Mouse (Mus musculus) adrenal gland (tissue): Measurements from ENCODE around the gene Bbs12.

Experiments
- intact Hi-C: fragments of 180-260 bp; cut with DNase I; formaldehyde crosslinking; loops from one replicate; pipeline ENCODE4 v1.15.1; 2025

The Bbs12 gene

GRCm38 (mm10) chr3:37325317-37326112 is 13.2 kb downstream of the Bbs12 start:
- intact Hi-C loops: no loop called here

GRCm38 (mm10) chr3:37326627-37327026 is 14.3 kb downstream of the Bbs12 start:
- intact Hi-C loops: no loop called here

- intact Hi-C loops: no loop called here
These were observed 16.1 kb downstream of the Bbs12 start for GRCm38 (mm10) chr3:37328489-37328888.

GRCm38 (mm10) chr3:37329963-37330362 is 17.6 kb downstream of the Bbs12 start:
- intact Hi-C loops: no loop called here

GRCm38 (mm10) chr3:37331999-37332449 is 19.7 kb downstream of the Bbs12 start:
- intact Hi-C loops: no loop called here

- intact Hi-C loops: no loop called here
These were observed 21.7 kb downstream of the Bbs12 start for GRCm38 (mm10) chr3:37334053-37334452.

GRCm38 (mm10) chr3:37341110-37341509 is 28.8 kb downstream of the Bbs12 start:
- intact Hi-C loops: loop anchor here (5.0 kb wide), 1 partner anchor 71 kb away; no protein-coding TSS in a partner anchor

GRCm38 (mm10) chr3:37342811-37343210 is 30.5 kb downstream of the Bbs12 start:
- intact Hi-C loops: loop anchor here (5.0 kb wide), 1 partner anchor 69 kb away; no protein-coding TSS in a partner anchor

GRCm38 (mm10) chr3:37347671-37348070 is 35.3 kb downstream of the Bbs12 start:
- intact Hi-C loops: no loop called here

- intact Hi-C loops: no loop called here
These were observed 36.1 kb downstream of the Bbs12 start, which contains the start of gene Fgf2 for GRCm38 (mm10) chr3:37348221-37349165. Fgf2 (plus strand) TSS chr3:37348346.

- intact Hi-C loops: no loop called here
These were observed 36.8 kb downstream of the Bbs12 start for GRCm38 (mm10) chr3:37349166-37349548.

GRCm38 (mm10) chr3:37350386-37350785 is 38.0 kb downstream of the Bbs12 start:
- intact Hi-C loops: no loop called here

- intact Hi-C loops: no loop called here
These were observed 41.7 kb downstream of the Bbs12 start for GRCm38 (mm10) chr3:37353951-37354481.

GRCm38 (mm10) chr3:37354737-37355136 is 42.4 kb downstream of the Bbs12 start:
- intact Hi-C loops: no loop called here

GRCm38 (mm10) chr3:37360729-37361128 is 48.4 kb downstream of the Bbs12 start:
- intact Hi-C loops: no loop called here

GRCm38 (mm10) chr3:37365144-37365543 is 52.8 kb downstream of the Bbs12 start:
- intact Hi-C loops: no loop called here

- intact Hi-C loops: no loop called here
These were observed 53.6 kb downstream of the Bbs12 start for GRCm38 (mm10) chr3:37365976-37366375.

- intact Hi-C loops: no loop called here
These were observed 54.2 kb downstream of the Bbs12 start for GRCm38 (mm10) chr3:37366381-37367053.

GRCm38 (mm10) chr3:37370407-37370806 is 58.1 kb downstream of the Bbs12 start:
- intact Hi-C loops: no loop called here
